Mouse (Mus musculus) E14TG2a.4 (cell line): Measurements from ENCODE around the gene Prdx1.

Experiments used
- CTCF ChIP-seq: conservative IDR thresholded peaks from 2 replicates; pipeline ENCODE4 v1.5.1; 2014; ENCODE audit warnings: low read length
- NANOG ChIP-seq: IDR thresholded peaks from 2 replicates; pipeline ENCODE4 v1.6.1; 2014; ENCODE audit warnings: borderline replicate concordance, low read length, mixed read lengths
- POU5F1 ChIP-seq: IDR thresholded peaks from 2 replicates; pipeline ENCODE4 v1.6.1; 2014; ENCODE audit warnings: low read length, borderline replicate concordance

DNA sequence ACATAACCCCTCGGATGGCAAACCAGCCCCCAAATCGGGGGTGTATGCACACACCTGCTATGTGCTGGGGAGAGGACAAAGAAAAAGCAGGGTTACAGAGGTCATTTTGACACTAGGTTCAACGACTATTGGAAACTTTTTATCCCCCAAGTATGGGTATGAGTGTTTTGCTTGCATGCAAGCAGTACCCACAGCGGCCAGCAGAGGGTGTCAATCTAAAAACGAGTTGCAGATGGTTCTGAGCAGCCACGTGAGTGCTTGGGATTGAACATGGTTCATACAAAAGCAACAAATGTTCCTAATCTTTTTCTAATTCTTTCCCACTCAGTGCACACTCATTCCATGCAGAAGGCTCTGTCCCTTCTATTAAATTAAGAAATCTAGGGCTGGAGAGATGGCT is 18.5 kb downstream of the Prdx1 start:
- TF ChIP-seq NANOG: no peak
- TF ChIP-seq CTCF: peak; percentile 98
- no peak for TF ChIP-seq POU5F1
